Mouse (Mus musculus) right cerebral cortex, postnatal 4 days (tissue): ENCODE measurements around the gene Tagap.
A peak's percentile ranks its signal among the peaks of the same experiment; 100 is the strongest.

Experiments used
- DNase-seq: peaks from one replicate; pipeline ENCODE4 v3.0.0-alpha.2; 2022

The Tagap gene

GRCm38 (mm10) chr17:7925413-7926160 is at the start of gene Tagap:
Gene Tagap, plus strand, starts transcription at chr17:7926000.
- DNase-seq: no peak

- DNase-seq: no peak
Observed at GRCm38 (mm10) chr17:7876541-7876940, 49.3 kb upstream of the Tagap start.

- DNase-seq: no peak
Observed at GRCm38 (mm10) chr17:7877191-7877764, 48.5 kb upstream of the Tagap start.

- no peak for DNase-seq
Observed at GRCm38 (mm10) chr17:7877878-7878277, 47.9 kb upstream of the Tagap start.

- DNase-seq: no peak
Observed at GRCm38 (mm10) chr17:7879529-7879928, 46.3 kb upstream of the Tagap start.

- no peak for DNase-seq
Observed at GRCm38 (mm10) chr17:7883126-7883525, 42.7 kb upstream of the Tagap start.

GRCm38 (mm10) chr17:7884606-7885005 is 41.2 kb upstream of the Tagap start:
- no peak for DNase-seq

GRCm38 (mm10) chr17:7887071-7887815 is 38.6 kb upstream of the Tagap start:
- no peak for DNase-seq

GRCm38 (mm10) chr17:7888291-7888690 is 37.5 kb upstream of the Tagap start:
- no peak for DNase-seq

GRCm38 (mm10) chr17:7889026-7889425 is 36.8 kb upstream of the Tagap start:
- no peak for DNase-seq

GRCm38 (mm10) chr17:7892676-7893075 is 33.1 kb upstream of the Tagap start:
- no peak for DNase-seq

- no peak for DNase-seq
Observed at GRCm38 (mm10) chr17:7894094-7894493, 31.7 kb upstream of the Tagap start.

GRCm38 (mm10) chr17:7896047-7896635 is 29.7 kb upstream of the Tagap start:
- no peak for DNase-seq

GRCm38 (mm10) chr17:7897120-7897519 is 28.7 kb upstream of the Tagap start:
- DNase-seq: no peak

- no peak for DNase-seq
Observed at GRCm38 (mm10) chr17:7897756-7898155, 28.0 kb upstream of the Tagap start.

GRCm38 (mm10) chr17:7899233-7899632 is 26.6 kb upstream of the Tagap start:
- no peak for DNase-seq

- DNase-seq: no peak
Observed at GRCm38 (mm10) chr17:7899961-7900360, 25.8 kb upstream of the Tagap start.

- DNase-seq: no peak
Observed at GRCm38 (mm10) chr17:7901536-7901935, 24.3 kb upstream of the Tagap start.

GRCm38 (mm10) chr17:7902362-7902761 is 23.4 kb upstream of the Tagap start:
- DNase-seq: peak; percentile 32

- no peak for DNase-seq
Observed at GRCm38 (mm10) chr17:7904992-7905391, 20.8 kb upstream of the Tagap start.

- no peak for DNase-seq
Observed at GRCm38 (mm10) chr17:7905936-7906685, 19.7 kb upstream of the Tagap start.

- DNase-seq: no peak
Observed at GRCm38 (mm10) chr17:7914596-7915227, 11.1 kb upstream of the Tagap start.
